Mouse (Mus musculus) midbrain, embryonic 15.5 days (tissue): ENCODE results near the gene Slc16a10. TPM values are rescaled to one million over a fixed set of nuclear protein-coding genes. Genes with fewer than 3 reads are reported as not detected.

Source experiments
- ATAC-seq: fragments of 200-750 bp; cut with Nextera tagmentation; replicated peaks from 2 replicates; pipeline ENCODE4 v1.8.0; 2017; ENCODE audit warnings: moderate TSS enrichment
- H3K27ac ChIP-seq: fragments of 300-500 bp; sonication (generic); 2 replicates; pipeline ENCODE4 v1.5.1; 2015; ENCODE audit warnings: mild to moderate bottlenecking, inconsistent platforms
- H3K27me3 ChIP-seq: fragments of 300-500 bp; sonication (generic); replicated peaks from 2 replicates; pipeline ENCODE4 v1.6.1; 2015; ENCODE audit warnings: inconsistent platforms
- H3K36me3 ChIP-seq: fragments of 300-500 bp; sonication (generic); replicated peaks from 2 replicates; pipeline ENCODE4 v1.6.1; 2015; ENCODE audit warnings: inconsistent platforms
- H3K4me1 ChIP-seq: fragments of 300-500 bp; sonication (generic); 2 replicates; pipeline ENCODE4 v1.6.1; 2015; ENCODE audit warnings: inconsistent platforms
- H3K4me2 ChIP-seq: fragments of 300-500 bp; sonication (generic); 2 replicates; pipeline ENCODE4 v1.6.1; 2015; ENCODE audit warnings: inconsistent platforms, mild to moderate bottlenecking, moderate library complexity
- H3K4me3 ChIP-seq: fragments of 300-500 bp; sonication (generic); 2 replicates; pipeline ENCODE4 v1.5.1; 2015; ENCODE audit warnings: mild to moderate bottlenecking, inconsistent platforms
- H3K9ac ChIP-seq: fragments of 300-500 bp; sonication (generic); 2 replicates; pipeline ENCODE4 v1.6.1; 2015; ENCODE audit warnings: mild to moderate bottlenecking, inconsistent platforms
- H3K9me3 ChIP-seq: fragments of 300-500 bp; sonication (generic); 2 replicates; pipeline ENCODE4 v1.6.1; 2016; ENCODE audit warnings: inconsistent platforms
- WGBS: fragments of 180-500 bp; shearing (Covaris S2); methylation state at CpG from one replicate; pipeline ENCODE4 v1.1.7; 2015; ENCODE audit warnings: mixed read lengths; 5-methylcytosine and 5-hydroxymethylcytosine counted together
- polyA plus RNA-seq: library from polyadenylated mRNA; unstranded; fragments of >200 nt; fragmentation: Nextera tagmentation; extraction: Ambion mirVana; gene quantifications from 2 replicates; pipeline ENCODE4 v1.2.1, GENCODE M21; 2015

The Slc16a10 gene
- polyA plus RNA-seq, 1 experiment from 2014 or later, result 3.6 TPM

GRCm38 (mm10) chr10:40053896-40054295 lies 88.2 kb downstream of the Slc16a10 start:
- WGBS, result 90% methylated on average over 4 of the region's 4 CpGs

DNA sequence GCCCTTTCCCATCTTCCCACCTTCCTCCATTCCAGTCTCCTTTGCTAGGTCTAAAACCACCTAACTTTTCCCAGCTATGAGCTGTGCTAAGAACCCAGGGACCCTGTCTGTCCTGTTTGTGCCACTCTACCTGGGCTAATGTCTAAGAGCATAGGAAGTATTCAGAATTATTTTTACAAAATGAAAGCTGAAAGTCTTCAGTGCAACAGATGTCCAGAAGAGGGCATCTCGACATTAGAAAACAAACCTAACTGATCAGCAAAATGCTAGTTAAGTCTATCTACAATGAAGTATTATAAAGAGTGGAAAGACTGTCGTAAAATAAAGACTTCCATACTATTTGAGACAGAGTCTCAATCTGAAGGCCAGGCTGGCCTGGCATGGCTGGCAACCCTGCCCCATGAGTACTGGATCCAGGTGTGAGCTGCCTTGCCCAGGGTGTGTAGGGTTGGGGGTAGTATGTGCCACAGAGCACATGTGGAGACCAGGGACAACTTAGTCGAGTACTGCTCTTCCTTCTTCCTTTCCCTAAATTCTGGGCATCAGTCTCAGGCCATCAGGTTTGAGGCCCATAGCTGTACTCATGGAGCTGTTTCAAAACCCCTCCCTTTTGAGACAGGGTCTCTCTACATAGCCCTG lies 88.7 kb downstream of the Slc16a10 start:
- Histone ChIP-seq H3K27ac (no peak overlapping the region), H3K4me1 (no peaks in the 10 kb centered on the region), H3K4me3 (no peak overlapping the region), H3K9me3 (no peaks in the 10 kb centered on the region), H3K27me3 (no peaks in the 10 kb centered on the region), H3K4me2 (no peak overlapping the region), H3K36me3 (no peaks in the 10 kb centered on the region), H3K9ac (no peak overlapping the region)
- peak; percentile 75; the same call in 1 of the 2 replicates for ATAC-seq
- WGBS, result 56% methylated on average over 3 of the region's 3 CpGs

More at GRCm38 (mm10) chr10:40053896-40054295, 88.2 kb downstream of the Slc16a10 start:
- ATAC-seq, result 0 out of 2 replicates have a peak, but pooled peaks have one; percentile 14
- H3K27me3 ChIP-seq, result no peaks in the 10 kb centered on the region
- no peak overlapping the region for H3K9ac ChIP-seq
- H3K4me2 ChIP-seq, result no peak overlapping the region
- no peaks in the 10 kb centered on the region for H3K36me3 ChIP-seq
- H3K27ac ChIP-seq, result no peak overlapping the region
- H3K9me3 ChIP-seq, result no peaks in the 10 kb centered on the region
- H3K4me3 ChIP-seq, result no peak overlapping the region
- no peaks in the 10 kb centered on the region; the same call in 1 of the 2 replicates for H3K4me1 ChIP-seq

DNA sequence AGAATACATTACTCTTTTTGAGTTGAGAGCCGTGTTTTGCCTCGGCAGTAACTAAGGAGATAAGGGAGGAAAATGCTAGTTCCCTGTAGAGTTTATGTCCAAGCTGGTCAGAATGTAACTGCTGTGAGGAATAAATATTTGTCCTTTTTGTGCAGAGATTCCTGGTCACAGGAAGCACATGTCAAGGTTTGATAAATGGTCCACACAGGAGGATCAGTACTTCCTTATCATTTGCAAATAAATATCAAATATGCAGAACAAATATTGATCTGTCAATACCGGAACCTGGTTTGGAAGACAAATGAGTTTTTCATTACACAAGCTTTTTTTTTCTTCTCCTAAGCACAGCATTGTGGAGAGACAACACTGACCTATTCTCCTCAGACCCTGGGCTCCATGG lies 90.1 kb downstream of the Slc16a10 start:
- H3K4me1 ChIP-seq, result no peaks in the 10 kb centered on the region
- ATAC-seq, result no peak
- no peaks in the 10 kb centered on the region for H3K9me3 ChIP-seq
- H3K9ac ChIP-seq, result no peak overlapping the region
- WGBS, result 81% methylated on average over 3 of the region's 3 CpGs
- no peak overlapping the region for H3K4me2 ChIP-seq
- H3K27ac ChIP-seq, result no peak overlapping the region
- no peak overlapping the region for H3K4me3 ChIP-seq
- no peaks in the 10 kb centered on the region for H3K36me3 ChIP-seq
- no peaks in the 10 kb centered on the region for H3K27me3 ChIP-seq

GRCm38 (mm10) chr10:40050763-40051162 lies 91.3 kb downstream of the Slc16a10 start:
- Histone ChIP-seq H3K36me3 (no peaks in the 10 kb centered on the region), H3K4me2 (no peak overlapping the region), H3K9me3 (no peaks in the 10 kb centered on the region), H3K27ac (no peak overlapping the region), H3K4me1 (no peaks in the 10 kb centered on the region), H3K9ac (no peak overlapping the region), H3K27me3 (no peaks in the 10 kb centered on the region), H3K4me3 (no peak overlapping the region)
- no peak for ATAC-seq
- WGBS, result 87% methylated on average over 2 of the region's 2 CpGs

- Histone ChIP-seq H3K4me3 (no peak overlapping the region), H3K9me3 (no peaks in the 10 kb centered on the region), H3K9ac (no peak overlapping the region), H3K27ac (no peak overlapping the region), H3K4me1 (peaks cover 10% of the 10 kb centered on the region), H3K36me3 (no peaks in the 10 kb centered on the region), H3K4me2 (no peak overlapping the region), H3K27me3 (no peaks in the 10 kb centered on the region)
- ATAC-seq, result no peak
- WGBS, result 11% methylated on average over 4 of the region's 4 CpGs
Measured at GRCm38 (mm10) chr10:40041339-40041738, 100.7 kb downstream of the Slc16a10 start.

GRCm38 (mm10) chr10:40036686-40037560 lies 105.1 kb downstream of the Slc16a10 start:
- WGBS, result 47% methylated on average over 24 of the region's 24 CpGs
- peak overlapping the region; percentile 9; the same call in 1 of the 2 replicates for H3K4me3 ChIP-seq
- no peaks in the 10 kb centered on the region for H3K36me3 ChIP-seq
- H3K4me1 ChIP-seq, result peaks cover 11% of the 10 kb centered on the region
- peak; percentile 92 for ATAC-seq
- no peaks in the 10 kb centered on the region for H3K27me3 ChIP-seq
- H3K27ac ChIP-seq, result peak overlapping the region; percentile 70
- no peaks in the 10 kb centered on the region for H3K9me3 ChIP-seq
- H3K4me2 ChIP-seq, result peak overlapping the region; percentile 41
- H3K9ac ChIP-seq, result peak overlapping the region; percentile 19; the same call in 1 of the 2 replicates

DNA sequence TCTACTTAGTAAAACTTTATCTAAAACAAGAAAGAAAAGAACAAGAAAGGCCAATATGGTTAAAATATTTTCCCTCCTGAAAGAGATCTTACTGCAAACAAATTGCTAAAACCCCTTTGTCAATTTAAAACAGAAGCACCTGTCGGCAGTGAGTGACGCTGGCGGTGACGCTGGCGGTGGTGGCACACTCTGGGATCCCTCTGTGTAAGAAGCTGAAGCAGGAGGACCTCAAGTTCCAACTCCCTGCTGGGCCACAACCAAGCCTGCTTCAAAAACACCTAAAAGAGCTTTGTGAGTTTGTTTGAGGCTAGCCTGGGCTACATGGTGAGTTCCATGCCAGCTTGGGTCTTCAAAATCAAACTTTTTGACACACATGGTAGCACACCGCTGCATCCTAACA lies 107.1 kb downstream of the Slc16a10 start:
- Histone ChIP-seq H3K27me3 (no peaks in the 10 kb centered on the region), H3K9me3 (no peaks in the 10 kb centered on the region), H3K4me3 (no peak overlapping the region), H3K4me1 (peaks cover 11% of the 10 kb centered on the region), H3K36me3 (no peaks in the 10 kb centered on the region), H3K4me2 (no peak overlapping the region), H3K27ac (no peak overlapping the region), H3K9ac (no peak overlapping the region)
- whole genome bisulfite sequencing, result 97% methylated on average over 6 of the region's 6 CpGs
- ATAC-seq, result no peak

- Histone ChIP-seq H3K4me1 (peaks cover 11% of the 10 kb centered on the region), H3K9me3 (no peaks in the 10 kb centered on the region), H3K4me3 (no peak overlapping the region), H3K36me3 (no peaks in the 10 kb centered on the region), H3K27ac (no peak overlapping the region), H3K4me2 (no peak overlapping the region), H3K27me3 (no peaks in the 10 kb centered on the region), H3K9ac (no peak overlapping the region)
- WGBS, result 90% methylated on average over 2 of the region's 2 CpGs
- ATAC-seq, result no peak
Measured at GRCm38 (mm10) chr10:40032897-40033296, 109.2 kb downstream of the Slc16a10 start.

DNA sequence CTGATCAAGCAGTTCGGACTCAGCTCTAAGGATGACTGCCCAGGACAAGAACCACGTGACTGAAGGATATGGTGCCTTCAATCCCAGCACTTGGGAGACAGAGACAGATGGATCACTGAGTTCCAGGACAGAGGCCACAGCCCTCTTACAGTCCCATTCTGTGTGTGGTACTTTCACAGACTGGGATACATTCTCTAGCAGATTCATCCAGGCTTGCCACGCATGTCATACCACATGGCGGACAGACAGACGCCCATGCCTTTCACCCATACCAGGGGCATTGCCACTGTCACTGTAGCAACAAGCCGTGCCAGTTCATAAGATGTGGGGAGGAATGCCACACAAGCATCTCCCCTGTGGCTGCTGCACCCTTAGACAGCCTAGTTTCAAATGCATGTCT lies 111.3 kb downstream of the Slc16a10 start:
- Histone ChIP-seq H3K9me3 (no peaks in the 10 kb centered on the region), H3K9ac (no peak overlapping the region), H3K4me3 (no peak overlapping the region), H3K27me3 (no peaks in the 10 kb centered on the region), H3K4me1 (peaks cover under 1% of the 10 kb centered on the region), H3K36me3 (no peaks in the 10 kb centered on the region), H3K27ac (no peak overlapping the region), H3K4me2 (no peak overlapping the region)
- no peak for ATAC-seq
- WGBS, result 93% methylated on average over 6 of the region's 6 CpGs

DNA sequence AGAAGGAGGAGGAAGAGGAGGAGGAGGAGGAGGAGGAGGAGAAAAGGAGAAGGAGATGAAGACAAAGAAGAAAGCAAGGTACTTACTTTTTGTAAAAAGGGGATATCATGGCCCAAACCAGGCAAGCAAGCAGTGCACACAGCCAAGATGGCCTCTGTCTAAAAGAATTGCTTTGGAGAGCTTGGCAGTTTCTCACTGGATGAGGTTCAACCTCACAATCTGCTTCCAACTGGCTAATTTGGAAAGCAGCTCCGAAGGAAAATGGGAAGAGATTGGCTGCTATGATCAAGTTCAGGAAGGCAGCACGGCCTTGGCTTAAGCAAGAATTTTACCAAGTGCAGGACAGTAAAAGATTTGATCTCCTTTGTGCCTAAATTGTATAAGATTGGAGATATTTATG lies 112.4 kb downstream of the Slc16a10 start:
- no peaks in the 10 kb centered on the region for H3K27me3 ChIP-seq

DNA sequence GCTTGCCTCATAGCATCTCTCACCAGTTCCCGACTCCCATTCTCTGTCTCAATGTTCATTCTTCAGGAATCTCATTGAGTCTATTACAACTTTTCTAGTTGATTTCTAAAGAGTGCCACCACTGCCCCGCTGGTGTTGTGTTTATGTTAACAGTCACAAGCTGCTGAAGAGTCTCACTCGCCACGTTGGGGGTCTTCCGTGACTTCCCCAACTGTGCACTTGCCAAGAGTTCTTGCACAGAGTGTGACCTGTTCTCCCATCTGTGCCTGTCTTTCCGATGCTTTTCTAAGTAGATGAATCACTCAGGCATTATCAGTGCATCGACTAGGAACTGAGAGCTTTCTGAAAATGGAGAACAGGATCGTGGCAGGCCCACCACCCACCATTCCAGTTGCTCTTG lies 114.0 kb downstream of the Slc16a10 start:
- WGBS, result 85% methylated on average over 8 of the region's 8 CpGs
- ATAC-seq, result no peak
- H3K27ac ChIP-seq, result no peak overlapping the region

More for the DNA sequence above, 112.4 kb downstream of the Slc16a10 start:
- 83% methylated on average over 2 of the region's 2 CpGs for WGBS
- H3K4me2 ChIP-seq, result no peak overlapping the region
- ATAC-seq, result no peak
- H3K9me3 ChIP-seq, result no peaks in the 10 kb centered on the region
- H3K4me3 ChIP-seq, result no peak overlapping the region
- H3K4me1 ChIP-seq, result peaks cover 6% of the 10 kb centered on the region
- H3K9ac ChIP-seq, result no peak overlapping the region
- no peaks in the 10 kb centered on the region for H3K36me3 ChIP-seq
- H3K27ac ChIP-seq, result no peak overlapping the region

GRCm38 (mm10) chr10:40026546-40026945 lies 115.5 kb downstream of the Slc16a10 start:
- Histone ChIP-seq H3K4me2 (no peak overlapping the region), H3K27me3 (no peaks in the 10 kb centered on the region), H3K4me1 (peaks cover 14% of the 10 kb centered on the region), H3K9me3 (no peaks in the 10 kb centered on the region), H3K4me3 (no peak overlapping the region), H3K9ac (no peak overlapping the region), H3K36me3 (no peaks in the 10 kb centered on the region), H3K27ac (no peak overlapping the region)
- ATAC-seq, result no peak
- WGBS, result 94% methylated on average over 5 of the region's 5 CpGs

More for the DNA sequence above, 114.0 kb downstream of the Slc16a10 start:
- Histone ChIP-seq H3K9me3 (no peaks in the 10 kb centered on the region), H3K4me2 (no peak overlapping the region), H3K36me3 (no peaks in the 10 kb centered on the region), H3K9ac (no peak overlapping the region), H3K4me3 (no peak overlapping the region), H3K4me1 (peaks cover 14% of the 10 kb centered on the region), H3K27me3 (no peaks in the 10 kb centered on the region)
